In genomic region chrX:47891243-47891906, GRCm38 (mm10) we compare ENCODE assay signal across 8 mouse cellular contexts. TPM values are rescaled to one million over a fixed set of nuclear protein-coding genes. Genes with fewer than 3 reads are reported as not detected.
A peak's percentile ranks its signal among the peaks of the same experiment; 100 is the strongest.
DNase-seq lines count a peak whose midpoint lies in the region; ATAC-seq lines count a peak whose summit lies in the region.

No protein-coding gene starts in this region.

- H3K27me3 ChIP-seq in kidney, embryonic 15.5 days, result no peaks in the 10 kb centered on the region
- no peaks in the 10 kb centered on the region for H3K27me3 ChIP-seq in forebrain, embryonic 14.5 days (replicated peaks; ENCODE audit: control insufficient read depth, insufficient read depth, low read length)
- peaks cover 13% of the 10 kb centered on the region for H3K27me3 ChIP-seq in liver, embryonic 15.5 days

- peak overlapping the region; percentile 74 for H3K4me2 ChIP-seq in kidney, embryonic 15.5 days
- peak overlapping the region; percentile 58 for H3K4me2 ChIP-seq in forebrain, embryonic 14.5 days (ENCODE audit: low read length)
- H3K4me2 ChIP-seq in liver, embryonic 15.5 days, result peak overlapping the region; percentile 50; the same call in 1 of the 2 replicates

- no peak overlapping the region for H3K27ac ChIP-seq in kidney, embryonic 15.5 days
- H3K27ac ChIP-seq in brown adipose tissue, adult 24 weeks (replicated peaks; ENCODE audit: low read depth, low read length), result no peak overlapping the region
- H3K27ac ChIP-seq in forebrain, embryonic 14.5 days (ENCODE audit: low read depth, low read length), result peak overlapping the region; percentile 78
- H3K27ac ChIP-seq in liver, embryonic 15.5 days (replicated peaks), result no peak overlapping the region

- H3K36me3 ChIP-seq in kidney, embryonic 15.5 days, result no peaks in the 10 kb centered on the region
- no peaks in the 10 kb centered on the region for H3K36me3 ChIP-seq in forebrain, embryonic 14.5 days (ENCODE audit: control insufficient read depth, insufficient read depth, low read length)
- no peaks in the 10 kb centered on the region for H3K36me3 ChIP-seq in liver, embryonic 15.5 days (replicated peaks)

- peak; percentile 75; the same call in 1 of the 2 replicates for ATAC-seq in kidney, embryonic 15.5 days (replicated peaks; ENCODE audit: low FRiP score)
- peak; percentile 19 for ATAC-seq in forebrain, embryonic 14.5 days
- ATAC-seq in liver, embryonic 15.5 days (ENCODE audit: insufficient read depth), result no peak

- 20% methylated on average over 11 of the region's 12 CpGs for WGBS in kidney, embryonic 15.5 days
- WGBS in forebrain, embryonic 14.5 days, result 23% methylated on average over 11 of the region's 12 CpGs
- WGBS in liver, embryonic 15.5 days (ENCODE audit: insufficient replicate concordance), result 11% methylated on average over 12 of the region's 12 CpGs

- peak overlapping the region; percentile 60; the same call in 1 of the 2 replicates for H3K9ac ChIP-seq in kidney, embryonic 15.5 days
- peak overlapping the region; percentile 77 for H3K9ac ChIP-seq in forebrain, embryonic 14.5 days (ENCODE audit: low read length)
- H3K9ac ChIP-seq in liver, embryonic 15.5 days, result no peak overlapping the region

- H3K4me3 ChIP-seq in kidney, embryonic 15.5 days (replicated peaks), result peak overlapping the region; percentile 61
- H3K4me3 ChIP-seq in brown adipose tissue, adult 24 weeks (ENCODE audit: insufficient read depth, low read depth, low read length), result peak overlapping the region; percentile 60
- H3K4me3 ChIP-seq in forebrain, embryonic 14.5 days (ENCODE audit: low read depth, low read length), result peak overlapping the region; percentile 50
- peak overlapping the region; percentile 45 for H3K4me3 ChIP-seq in liver, embryonic 15.5 days (replicated peaks)

- no peaks in the 10 kb centered on the region for H3K4me1 ChIP-seq in kidney, embryonic 15.5 days
- H3K4me1 ChIP-seq in brown adipose tissue, adult 24 weeks (ENCODE audit: control insufficient read depth, insufficient read depth, insufficient read length, low read length), result no peaks in the 10 kb centered on the region
- H3K4me1 ChIP-seq in forebrain, embryonic 14.5 days (ENCODE audit: control insufficient read depth, insufficient read depth, low read length), result peaks cover 3% of the 10 kb centered on the region; the same call in 1 of the 2 replicates
- H3K4me1 ChIP-seq in liver, embryonic 15.5 days (replicated peaks), result no peaks in the 10 kb centered on the region

- no peak for DNase-seq in kidney, adult 8-10 months
- peak; percentile 46 for DNase-seq in forebrain, embryonic 14.5 days (ENCODE audit: low spot score)
- DNase-seq in urinary bladder, postnatal 10 days (ENCODE audit: low spot score), result no peak
- DNase-seq in adrenal gland, adult 8-10 months, result no peak
- DNase-seq in thymus, postnatal 10 days (ENCODE audit: low spot score in 2 of 2), result no peak

- H3K9me3 ChIP-seq in kidney, embryonic 15.5 days (replicated peaks), result no peaks in the 10 kb centered on the region
- H3K9me3 ChIP-seq in forebrain, embryonic 14.5 days (replicated peaks; ENCODE audit: control insufficient read depth, low read length), result no peaks in the 10 kb centered on the region
- H3K9me3 ChIP-seq in liver, embryonic 15.5 days (replicated peaks), result no peaks in the 10 kb centered on the region

RNA-seq across cellular contexts. Expression of gene Smarca1, which starts 1.4 kb away (rescaled TPM):
- polyA plus RNA-seq in kidney, embryonic 15.5 days (2015; fragmentation: Nextera tagmentation; extraction: Ambion mirVana), result 24.9 and 26.7 TPM in 2 replicates
- polyA plus RNA-seq in brown adipose tissue, adult 24 weeks (2012; ENCODE audit: insufficient read depth, insufficient read length, missing spikeins), result 0.54 and 0.59 TPM in 2 replicates
- 26.2 and 34.3 TPM in 2 replicates for polyA plus RNA-seq in forebrain, embryonic 14.5 days (2014; fragmentation: Nextera tagmentation; extraction: Ambion mirVana)
- polyA plus RNA-seq in liver, embryonic 15.5 days (2015; fragmentation: Nextera tagmentation; extraction: Ambion mirVana), result 3.1 and 3.7 TPM in 2 replicates
- total RNA-seq in adrenal gland, adult 8-10 months (2022), result 10 to 100 TPM; 21.9 to 65.0 (median 41.6) TPM

RNA-seq across cellular contexts. Expression of gene Ocrl, which starts 20.8 kb away (rescaled TPM):
- 18.6 and 21.2 TPM in 2 replicates for polyA plus RNA-seq in kidney, embryonic 15.5 days (2015; fragmentation: Nextera tagmentation; extraction: Ambion mirVana)
- polyA plus RNA-seq in brown adipose tissue, adult 24 weeks (2012; ENCODE audit: insufficient read depth, insufficient read length, missing spikeins), result 9.1 and 9.3 TPM in 2 replicates
- 22.5 and 24.5 TPM in 2 replicates for polyA plus RNA-seq in forebrain, embryonic 14.5 days (2014; fragmentation: Nextera tagmentation; extraction: Ambion mirVana)
- polyA plus RNA-seq in liver, embryonic 15.5 days (2015; fragmentation: Nextera tagmentation; extraction: Ambion mirVana), result 2.6 and 3.1 TPM in 2 replicates
- 10 to 100 TPM; 54.2 to 95.2 (median 75.8) TPM for total RNA-seq in adrenal gland, adult 8-10 months (2022)
